Mouse (Mus musculus) kidney, adult 2 months (tissue): Measurements from ENCODE around the gene 0610010K14Rik.

Source experiments
- CTCF ChIP-seq: fragments of 200-500 bp; conservative IDR thresholded peaks from 2 replicates; pipeline ENCODE4 v1.5.1; 2011; ENCODE audit warnings: low read depth, mild to moderate bottlenecking, control low read depth, low read length, moderate library complexity, mixed read lengths; ENCODE audit not compliant: insufficient read depth, insufficient read length
- POLR2A ChIP-seq: fragments of 200-500 bp; IDR thresholded peaks from one replicate; pipeline ENCODE4 v1.6.1; 2011; ENCODE audit warnings: low read depth, low read length, control low read depth

GRCm38 (mm10) chr11:70211972-70212371, 25.7 kb downstream of the 0610010K14Rik start:
- TF ChIP-seq POLR2A (no peak), CTCF (no peak)
